Mouse (Mus musculus): ENCODE results near the gene Anp32b. TPM values are rescaled to one million over a fixed set of nuclear protein-coding genes. Genes with fewer than 3 reads are reported as not detected.
A peak's percentile ranks its signal among the peaks of the same experiment; 100 is the strongest.

Anp32b gene
- polyA plus RNA-seq, 1 experiment, result 712 TPM

- 82% methylated on average over 16 of the region's 16 CpGs for WGBS
- Histone ChIP-seq H3K4me1 (ENCODE audit: control insufficient read depth, insufficient read depth, low read length) (no peaks in the 10 kb centered on the region; the same call in 1 of the 2 replicates), H3K4me3 (replicated peaks; ENCODE audit: control insufficient read depth, low read depth, low read length) (no peak overlapping the region), H3K27ac (ENCODE audit: control insufficient read depth, insufficient read depth, low read depth, low read length, poor library complexity) (no peak overlapping the region)
- no peak for TF ChIP-seq POLR2A (IDR thresholded peaks at IDR 0.05; ENCODE audit: borderline replicate concordance, control insufficient read depth, low read depth, low read length)
- no peak for TF ChIP-seq CTCF (IDR thresholded peaks at IDR 0.05; ENCODE audit: control insufficient read depth, insufficient read depth, low read length)
Observed at GRCm38 (mm10) chr4:46502606-46503502, 52.2 kb downstream of the Anp32b start.

GRCm38 (mm10) chr4:46503881-46504280 is 53.2 kb downstream of the Anp32b start:
- Histone ChIP-seq H3K27ac (ENCODE audit: control insufficient read depth, insufficient read depth, low read depth, low read length, poor library complexity) (no peak overlapping the region), H3K4me1 (ENCODE audit: control insufficient read depth, insufficient read depth, low read length) (no peaks in the 10 kb centered on the region; the same call in 1 of the 2 replicates), H3K4me3 (replicated peaks; ENCODE audit: control insufficient read depth, low read depth, low read length) (no peak overlapping the region)
- 55% methylated on average over 3 of the region's 3 CpGs for WGBS
- TF ChIP-seq CTCF (IDR thresholded peaks at IDR 0.05; ENCODE audit: control insufficient read depth, insufficient read depth, low read length), result no peak
- TF ChIP-seq POLR2A (IDR thresholded peaks at IDR 0.05; ENCODE audit: borderline replicate concordance, control insufficient read depth, low read depth, low read length), result no peak

GRCm38 (mm10) chr4:46505361-46506057 is 54.8 kb downstream of the Anp32b start:
- no peak overlapping the region for H3K4me3 ChIP-seq (replicated peaks; ENCODE audit: control insufficient read depth, low read depth, low read length)
- 71% methylated on average over 8 of the region's 8 CpGs for WGBS
- H3K27ac ChIP-seq (ENCODE audit: control insufficient read depth, insufficient read depth, low read depth, low read length, poor library complexity), result no peak overlapping the region
- TF ChIP-seq CTCF (IDR thresholded peaks at IDR 0.05; ENCODE audit: control insufficient read depth, insufficient read depth, low read length) (no peak), POLR2A (IDR thresholded peaks at IDR 0.05; ENCODE audit: borderline replicate concordance, control insufficient read depth, low read depth, low read length) (no peak)
- H3K4me1 ChIP-seq (ENCODE audit: control insufficient read depth, insufficient read depth, low read length), result no peaks in the 10 kb centered on the region; the same call in 1 of the 2 replicates

- Histone ChIP-seq H3K4me1 (ENCODE audit: control insufficient read depth, insufficient read depth, low read length) (no peaks in the 10 kb centered on the region; the same call in 1 of the 2 replicates), H3K27ac (ENCODE audit: control insufficient read depth, insufficient read depth, low read depth, low read length, poor library complexity) (peak overlapping the region; percentile 20; the same call in 1 of the 2 replicates), H3K4me3 (replicated peaks; ENCODE audit: control insufficient read depth, low read depth, low read length) (peak overlapping the region; percentile 66)
- WGBS, result 3% methylated on average over 94 of the region's 94 CpGs
- TF ChIP-seq POLR2A (IDR thresholded peaks at IDR 0.05; ENCODE audit: borderline replicate concordance, control insufficient read depth, low read depth, low read length) (peak; percentile 55; the same call in 1 of the 2 replicates), CTCF (IDR thresholded peaks at IDR 0.05; ENCODE audit: control insufficient read depth, insufficient read depth, low read length) (no peak)
Observed at GRCm38 (mm10) chr4:46506801-46507610, 56.3 kb downstream of the Anp32b start.

GRCm38 (mm10) chr4:46507736-46508460 is 57.2 kb downstream of the Anp32b start:
- 15% methylated on average over 16 of the region's 16 CpGs for WGBS
- Histone ChIP-seq H3K27ac (ENCODE audit: control insufficient read depth, insufficient read depth, low read depth, low read length, poor library complexity) (no peak overlapping the region), H3K4me3 (replicated peaks; ENCODE audit: control insufficient read depth, low read depth, low read length) (peak overlapping the region; percentile 21), H3K4me1 (ENCODE audit: control insufficient read depth, insufficient read depth, low read length) (no peaks in the 10 kb centered on the region; the same call in 1 of the 2 replicates)
- TF ChIP-seq CTCF (IDR thresholded peaks at IDR 0.05; ENCODE audit: control insufficient read depth, insufficient read depth, low read length) (peak; percentile 84), POLR2A (IDR thresholded peaks at IDR 0.05; ENCODE audit: borderline replicate concordance, control insufficient read depth, low read depth, low read length) (no peak)

GRCm38 (mm10) chr4:46520491-46520890 is 69.8 kb downstream of the Anp32b start:
- WGBS, result 90% methylated on average over 2 of the region's 2 CpGs
- H3K4me1 ChIP-seq (ENCODE audit: control insufficient read depth, insufficient read depth, low read length), result no peaks in the 10 kb centered on the region

GRCm38 (mm10) chr4:46521457-46521856 is 70.8 kb downstream of the Anp32b start:
- TF ChIP-seq POLR2A (IDR thresholded peaks at IDR 0.05; ENCODE audit: borderline replicate concordance, control insufficient read depth, low read depth, low read length) (no peak), CTCF (IDR thresholded peaks at IDR 0.05; ENCODE audit: control insufficient read depth, insufficient read depth, low read length) (no peak)
- Histone ChIP-seq H3K27ac (ENCODE audit: control insufficient read depth, insufficient read depth, low read depth, low read length, poor library complexity) (no peak overlapping the region; the same call in 1 of the 2 replicates), H3K4me3 (replicated peaks; ENCODE audit: control insufficient read depth, low read depth, low read length) (no peak overlapping the region), H3K4me1 (ENCODE audit: control insufficient read depth, insufficient read depth, low read length) (no peaks in the 10 kb centered on the region)
- WGBS, result 86% methylated on average over 10 of the region's 10 CpGs

More at GRCm38 (mm10) chr4:46520491-46520890, 69.8 kb downstream of the Anp32b start:
- no peak overlapping the region for H3K27ac ChIP-seq (ENCODE audit: control insufficient read depth, insufficient read depth, low read depth, low read length, poor library complexity)
- TF ChIP-seq POLR2A (IDR thresholded peaks at IDR 0.05; ENCODE audit: borderline replicate concordance, control insufficient read depth, low read depth, low read length) (no peak), CTCF (IDR thresholded peaks at IDR 0.05; ENCODE audit: control insufficient read depth, insufficient read depth, low read length) (no peak)
- H3K4me3 ChIP-seq (replicated peaks; ENCODE audit: control insufficient read depth, low read depth, low read length), result no peak overlapping the region

Other genes starting within 250 kb of the Anp32b start
- gene Foxe1, start 107.3 kb upstream of the Anp32b start, polyA plus RNA-seq (2011; ENCODE audit: insufficient read depth, insufficient read length, low replicate concordance, missing spikeins), result not detected in 2 replicates
- 20.7 and 27.0 TPM in 2 replicates for gene Trmo, start 61.5 kb upstream of the Anp32b start, polyA plus RNA-seq (2011; ENCODE audit: insufficient read depth, insufficient read length, low replicate concordance, missing spikeins)
- 152 and 243 TPM in 2 replicates for gene Hemgn, start 37.4 kb upstream of the Anp32b start, polyA plus RNA-seq (2011; ENCODE audit: insufficient read depth, insufficient read length, low replicate concordance, missing spikeins)
- gene Nans, start 38.3 kb downstream of the Anp32b start, polyA plus RNA-seq (2011; ENCODE audit: insufficient read depth, insufficient read length, low replicate concordance, missing spikeins), result 28.9 and 33.9 TPM in 2 replicates
- 4.7 and 4.8 TPM in 2 replicates for gene Trim14, start 85.2 kb downstream of the Anp32b start, polyA plus RNA-seq (2011; ENCODE audit: insufficient read depth, insufficient read length, low replicate concordance, missing spikeins)
- gene Coro2a, start 151.3 kb downstream of the Anp32b start, polyA plus RNA-seq (2011; ENCODE audit: insufficient read depth, insufficient read length, low replicate concordance, missing spikeins), result 6.0 and 8.1 TPM in 2 replicates
- 2.7 and 4.6 TPM in 2 replicates for gene Tbc1d2, start 199.3 kb downstream of the Anp32b start, polyA plus RNA-seq (2011; ENCODE audit: insufficient read depth, insufficient read length, low replicate concordance, missing spikeins)